Comparison of ENCODE assay signal across 15 mouse cellular contexts in the genomic region with DNA sequence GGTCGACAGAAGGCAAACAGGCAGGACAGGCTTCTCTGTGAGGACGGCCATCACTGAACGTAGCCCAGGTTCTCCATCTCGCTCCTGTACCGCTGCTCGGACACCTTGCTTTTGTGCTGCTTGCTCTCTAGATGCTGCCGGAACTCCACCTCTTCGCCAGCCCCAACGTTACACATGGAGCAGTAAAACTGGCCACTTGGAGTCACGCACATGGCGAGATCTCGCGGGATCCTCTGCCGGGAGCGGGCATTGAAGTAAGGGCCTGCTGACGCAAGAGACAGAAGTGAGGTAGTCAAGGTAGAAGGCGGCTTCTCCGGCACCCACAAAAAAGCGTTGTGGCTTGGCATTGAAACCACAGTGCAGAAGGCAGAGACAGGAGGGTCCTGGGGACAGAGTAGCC.
"Had no signal": no experiment of that assay in that cellular context is flagged by ENCODE, and none has a peak within 500 bp of the region (broad histone marks: within the 10 kb centered on the region; RNA-seq: fewer than 3 reads in every experiment).

No protein-coding gene starts in this region.

- H3K27me3 ChIP-seq: limb, embryonic 12.5 days; limb, embryonic 15.5 days had no signal

- H3K4me1 ChIP-seq: limb, embryonic 12.5 days; limb, embryonic 15.5 days had no signal

- H3K27ac ChIP-seq: limb, embryonic 12.5 days; limb, embryonic 15.5 days; liver, embryonic 14.5 days; macrophage; stomach, postnatal 0 days had no signal

- H3K4me3 ChIP-seq: limb, embryonic 12.5 days; limb, embryonic 15.5 days had no signal

- DNase-seq: kidney, adult 9 months; kidney, postnatal 14 days; kidney, postnatal 4 days; left cerebral cortex, postnatal 4 days; liver, postnatal 0 days; lung, embryonic 14.5 days; midbrain, embryonic 14.5 days; thymus, adult 2 months; thymus, postnatal 14 days; thymus, postnatal 4 days had no signal
